Mouse (Mus musculus) ES-E14 (cell line): ENCODE measurements around the gene Zfp978.
"Not testable (repeated sequence)": the region's sequence is repeated elsewhere in the genome, so short reads cannot be mapped to it uniquely, and the experiment has no call there.

Source experiments
- CHD2 ChIP-seq: IDR thresholded peaks from 2 replicates; pipeline ENCODE4 v1.6.1; 2014; ENCODE audit warnings: mild to moderate bottlenecking, low read depth, low read length, inconsistent platforms
- HCFC1 ChIP-seq: IDR thresholded peaks from 2 replicates; pipeline ENCODE4 v1.6.1; 2012; ENCODE audit warnings: low read length, inconsistent platforms, borderline replicate concordance; ENCODE audit not compliant: insufficient read depth
- MAFK ChIP-seq: IDR thresholded peaks from 2 replicates; pipeline ENCODE4 v1.6.1; 2014; ENCODE audit warnings: mild to moderate bottlenecking, low read depth, low read length, inconsistent platforms; ENCODE audit not compliant: insufficient read depth

- not testable (repeated sequence) for TF ChIP-seq CHD2, HCFC1, MAFK
Measured at GRCm38 (mm10) chr4:147419190-147419589, 58.1 kb downstream of the Zfp978 start.
